Mouse (Mus musculus) myocyte (in vitro differentiated cells): Measurements from ENCODE around the gene Kif11.

Source experiments
- CEBPB ChIP-seq: IDR thresholded peaks from 2 replicates; pipeline ENCODE4 v1.6.1; 2011; ENCODE audit warnings: mild to moderate bottlenecking, moderate library complexity; ENCODE audit not compliant: poor library complexity, insufficient read depth, severe bottlenecking
- E2F4 ChIP-seq: IDR thresholded peaks from one replicate; pipeline ENCODE4 v1.6.1; 2011; ENCODE audit warnings: mild to moderate bottlenecking, control low read depth, moderate library complexity; ENCODE audit not compliant: insufficient read depth
- MAX ChIP-seq: IDR thresholded peaks from one replicate; pipeline ENCODE4 v1.6.1; 2011; ENCODE audit warnings: low read depth, mild to moderate bottlenecking, control low read depth
- MYOD1 ChIP-seq, 3 experiments: IDR thresholded peaks; one replicate each; pipeline ENCODE4 v1.6.1; 2011; ENCODE audit warnings: control low read depth in 2 of 3, low read depth in 2 of 3, mild to moderate bottlenecking in 2 of 3, moderate library complexity in 1 of 3; ENCODE audit not compliant: insufficient read length in 2 of 3, control insufficient read depth in 1 of 3
- MYOG ChIP-seq, 3 experiments: IDR thresholded peaks; one replicate each; pipeline ENCODE4 v1.6.1; 2011; ENCODE audit warnings: control low read depth in 2 of 3, low read depth in 2 of 3, mild to moderate bottlenecking in 2 of 3; ENCODE audit not compliant: insufficient read length in 2 of 3, control insufficient read depth in 1 of 3, insufficient read depth in 1 of 3
- POLR2A ChIP-seq: IDR thresholded peaks from one replicate; pipeline ENCODE4 v1.6.1; 2011; ENCODE audit warnings: low read depth, mild to moderate bottlenecking, control low read depth, moderate library complexity; ENCODE audit not compliant: insufficient read length
- POLR2AphosphoS2 ChIP-seq: IDR thresholded peaks from one replicate; pipeline ENCODE4 v1.6.1; 2011; ENCODE audit warnings: low read depth, control low read depth; ENCODE audit not compliant: insufficient read length
- TCF12 ChIP-seq: IDR thresholded peaks from one replicate; pipeline ENCODE4 v1.6.1; 2011; ENCODE audit warnings: mild to moderate bottlenecking, control low read depth; ENCODE audit not compliant: poor library complexity, insufficient read depth, severe bottlenecking
- TCF3 ChIP-seq: IDR thresholded peaks from one replicate; pipeline ENCODE4 v1.6.1; 2011; ENCODE audit warnings: low read depth, control low read depth; ENCODE audit not compliant: insufficient read length
- USF1 ChIP-seq: IDR thresholded peaks from one replicate; pipeline ENCODE4 v1.6.1; 2011; ENCODE audit warnings: low read depth, mild to moderate bottlenecking, control low read depth, moderate library complexity

DNA sequence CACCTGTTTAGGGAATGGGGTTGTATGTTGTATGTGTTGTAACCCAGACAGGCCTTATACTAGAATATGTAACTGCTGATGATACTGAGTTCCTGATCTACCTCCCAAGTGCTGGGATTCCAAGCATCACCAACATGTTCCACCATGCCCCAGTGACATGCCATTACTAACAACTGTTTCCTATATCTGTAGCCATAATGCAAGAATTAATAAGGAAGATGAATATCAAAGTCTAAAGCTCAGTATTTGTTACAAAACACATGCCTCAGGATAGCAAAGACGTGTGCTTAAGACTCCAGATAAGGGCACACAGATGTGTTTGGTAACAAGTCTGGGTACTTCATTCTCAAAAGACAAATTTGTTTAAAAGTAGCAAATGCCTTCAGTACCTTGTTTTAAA, 40.8 kb upstream of the Kif11 start:
- TF ChIP-seq POLR2A, result no peak
- no peak for TF ChIP-seq E2F4
- no peak for TF ChIP-seq MYOG (IDR thresholded peaks at IDR 0.05; ENCODE audit: control insufficient read depth in 1 of 3, insufficient read depth in 1 of 3, insufficient read length in 2 of 3, low read depth in 2 of 3)
- no peak for TF ChIP-seq CEBPB
- TF ChIP-seq MAX, result no peak
- no peak for TF ChIP-seq POLR2AphosphoS2
- no peak for TF ChIP-seq MYOD1 (IDR thresholded peaks at IDR 0.05; ENCODE audit: control insufficient read depth in 1 of 3, insufficient read length in 2 of 3, low read depth in 2 of 3)
- no peak for TF ChIP-seq USF1
- no peak for TF ChIP-seq TCF12
- no peak for TF ChIP-seq TCF3
